Mouse (Mus musculus) heart, postnatal 0 days (tissue): ENCODE data around the gene Slc18b1.

Source experiments
- CTCF ChIP-seq: IDR thresholded peaks from 2 replicates; pipeline ENCODE4 v1.5.1; 2016; ENCODE audit warnings: antibody characterized with exemption, control low read depth, low read depth
- EP300 ChIP-seq: IDR thresholded peaks from 2 replicates; pipeline ENCODE4 v1.6.1; 2016; ENCODE audit warnings: antibody characterized with exemption, low read depth

DNA sequence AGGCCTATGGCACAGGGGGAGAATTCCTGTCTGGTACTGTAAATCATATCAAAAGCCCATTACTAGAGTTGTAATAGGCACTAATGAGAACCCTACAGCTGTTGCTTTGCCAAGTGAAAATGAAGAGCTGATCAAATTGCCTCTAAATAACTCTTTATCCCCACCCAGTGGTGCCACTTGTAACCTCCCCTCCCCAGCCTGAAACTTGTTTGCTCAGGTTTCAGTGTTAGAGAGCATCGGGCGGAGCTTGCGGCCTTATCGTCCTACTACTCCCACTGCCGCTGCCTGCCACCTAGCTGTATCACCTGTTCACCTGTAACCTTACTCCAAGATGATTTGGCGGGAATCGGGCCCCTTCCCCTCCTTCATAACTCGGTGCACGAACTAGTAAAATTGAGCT lies 42.6 kb downstream of the Slc18b1 start:
- TF ChIP-seq CTCF, result no peak
- no peak for TF ChIP-seq EP300
